Mouse (Mus musculus): Measurements from ENCODE around the gene Pim3.

DNA sequence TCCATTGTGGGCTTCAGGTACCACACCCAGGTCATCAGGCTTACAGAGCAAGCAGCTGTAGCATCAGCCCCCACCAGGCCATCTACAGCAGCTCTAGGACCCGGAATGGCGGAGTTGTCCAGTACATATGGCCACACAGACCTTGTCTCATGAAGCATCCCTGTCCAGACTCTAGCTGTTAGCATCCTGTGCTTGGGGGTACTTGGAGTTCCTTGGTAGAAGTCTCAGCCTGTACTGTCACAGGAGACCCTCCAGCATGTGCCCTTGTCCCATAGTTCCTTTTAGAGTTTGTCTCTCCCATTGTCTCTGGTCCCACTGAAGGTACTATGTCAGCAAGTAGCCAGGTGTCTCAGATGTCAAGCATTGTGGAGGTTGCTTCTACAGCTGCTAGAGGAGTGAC is 12.4 kb upstream of the Pim3 start:
- TF ChIP-seq CTCF (IDR thresholded peaks at IDR 0.05; ENCODE audit: control insufficient read depth, insufficient read depth, insufficient read length) (no peak), MYOD1 (IDR thresholded peaks at IDR 0.05; ENCODE audit: control insufficient read depth, insufficient read length, low read depth) (no peak), USF1 (IDR thresholded peaks at IDR 0.05; ENCODE audit: low read depth) (no peak), MAX (IDR thresholded peaks at IDR 0.05) (no peak)

Measured in C2C12 (cell line).